Mouse (Mus musculus) heart, postnatal 4 days (tissue): ENCODE measurements around the gene Chrm5. TPM values are rescaled to one million over a fixed set of nuclear protein-coding genes. Genes with fewer than 3 reads are reported as not detected.

Experiments used
- DNase-seq: peaks from one replicate; pipeline ENCODE4 v3.0.0; 2021
- total RNA-seq, 2 experiments: library from RNA; stranded (reverse); gene quantifications; 2 replicates each; pipeline ENCODE4 v1.2.3; 2021

Chrm5 gene
- not detected for total RNA-seq

DNA sequence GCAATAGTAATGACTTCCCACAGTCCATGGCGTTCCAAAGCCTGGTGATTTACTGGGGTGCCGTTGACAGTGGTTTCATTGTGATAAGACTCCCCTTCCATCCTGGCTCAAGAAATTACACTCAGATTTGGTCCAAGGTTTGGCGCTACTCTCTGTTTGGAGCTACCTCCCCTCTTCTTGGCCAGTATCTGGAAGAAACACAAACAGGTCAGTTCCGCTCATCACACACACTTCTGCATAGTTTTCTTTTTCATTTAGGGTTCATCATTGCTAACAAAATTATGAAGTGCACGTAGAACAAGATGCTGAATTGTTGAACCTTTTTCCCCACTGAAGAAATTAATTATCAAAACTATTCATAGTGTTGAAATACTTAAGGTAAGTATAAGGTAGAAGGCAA lies at the start of gene Chrm5:
Chrm5 (minus strand) TSS at position 101 of the 400 bp plus-strand sequence.
- DNase-seq: no peak

DNA sequence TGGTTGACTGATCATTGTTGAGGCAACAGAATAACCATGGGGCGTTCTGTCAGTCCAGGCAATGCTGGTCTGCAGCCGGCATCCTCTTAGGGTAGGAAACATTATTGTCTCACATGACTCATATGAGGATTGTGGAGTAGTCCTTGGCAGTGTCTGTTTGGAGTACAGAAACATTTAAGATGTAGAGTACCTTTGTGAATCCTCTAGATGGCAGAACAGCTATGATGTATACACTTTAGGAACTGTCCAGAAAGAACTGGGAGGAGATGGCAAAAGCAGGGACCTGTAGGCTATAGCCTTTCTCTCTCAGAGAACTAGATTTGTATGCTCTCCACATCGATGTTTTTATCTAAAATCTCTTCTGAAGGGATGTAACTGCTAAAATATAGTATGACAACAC lies 46.4 kb upstream of the Chrm5 start:
- no peak for DNase-seq

DNA sequence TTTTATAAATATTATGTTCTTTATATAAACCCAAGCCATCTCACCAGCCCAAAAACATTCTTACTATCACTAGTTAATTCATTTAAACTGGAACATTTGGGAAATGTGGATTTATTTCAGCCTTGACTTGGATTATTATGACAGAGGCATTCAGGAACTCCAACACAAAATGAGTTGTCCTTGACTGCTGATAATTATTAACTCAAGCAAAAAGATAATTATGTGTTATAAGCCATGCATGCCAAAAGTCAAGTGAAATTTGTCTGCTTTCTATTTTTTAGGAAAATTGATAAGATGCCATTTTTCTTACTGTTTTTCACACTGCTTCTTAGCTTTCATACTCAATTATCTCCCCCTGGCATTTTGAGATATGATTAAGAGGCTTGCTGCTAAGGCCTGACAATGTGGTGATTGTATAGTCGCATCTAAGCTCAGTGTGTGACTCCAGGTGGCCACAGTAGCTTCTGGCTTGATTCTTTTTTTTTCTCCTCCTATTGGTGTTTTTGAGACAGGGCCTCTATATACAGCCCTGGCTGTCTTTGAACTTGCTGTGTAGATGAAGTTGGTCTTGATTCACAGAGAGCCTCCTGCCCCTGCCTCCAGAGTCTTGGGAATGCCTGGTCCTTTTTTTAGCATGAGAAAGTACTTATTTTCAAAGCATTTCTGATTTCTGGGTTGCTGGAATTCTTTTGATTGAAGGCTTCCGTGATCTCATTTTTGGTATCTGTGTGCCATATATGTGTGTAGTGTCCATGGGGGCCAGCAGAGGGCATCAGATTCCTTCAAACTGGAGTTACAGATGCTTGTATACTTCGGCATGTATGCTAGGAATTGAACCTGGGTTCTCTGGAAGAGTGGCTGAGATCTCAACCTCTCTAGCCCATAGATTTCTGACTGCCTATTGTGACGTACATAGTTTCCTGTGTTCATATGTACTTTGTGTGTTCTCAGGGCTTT lies 40.2 kb upstream of the Chrm5 start:
- no peak for DNase-seq

DNA sequence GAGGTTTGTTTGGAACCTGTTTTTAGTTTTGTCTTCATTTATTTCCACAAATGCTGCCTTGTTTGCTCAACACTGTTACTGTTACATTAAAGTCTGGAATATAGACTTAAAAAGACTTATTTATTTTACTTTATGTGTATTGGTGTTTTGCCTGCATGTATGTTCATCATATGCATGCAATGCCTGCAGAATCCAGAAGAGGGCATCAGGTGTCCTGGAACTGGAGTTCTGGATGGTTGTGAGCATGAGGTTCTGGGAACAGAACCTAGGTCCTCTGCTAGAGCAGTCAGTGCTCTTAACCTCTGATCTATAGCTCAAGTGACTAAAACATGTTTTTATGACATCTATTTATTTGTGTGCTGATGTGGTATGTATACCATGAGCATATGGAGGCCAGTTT lies 38.0 kb upstream of the Chrm5 start:
- DNase-seq: no peak

DNA sequence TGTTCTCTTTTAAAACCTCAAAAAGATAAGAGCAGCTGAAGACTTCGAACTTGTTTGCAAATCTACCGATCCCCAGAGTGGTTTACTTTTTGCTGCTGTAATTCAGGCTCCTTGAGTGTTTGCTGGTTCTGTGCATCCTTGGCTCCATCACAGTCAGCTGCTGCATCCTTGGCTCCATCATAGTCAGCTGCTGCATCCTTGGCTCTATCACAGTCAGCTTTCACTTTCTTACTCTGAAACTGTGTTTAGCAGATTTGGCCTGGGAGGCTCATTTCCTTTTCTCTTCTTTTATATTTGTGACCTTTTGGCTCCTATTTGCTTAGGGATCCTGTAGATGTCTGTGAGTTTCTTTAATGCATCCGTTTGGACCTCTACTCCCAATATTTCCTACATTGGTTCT lies 36.6 kb upstream of the Chrm5 start:
- DNase-seq: no peak

DNA sequence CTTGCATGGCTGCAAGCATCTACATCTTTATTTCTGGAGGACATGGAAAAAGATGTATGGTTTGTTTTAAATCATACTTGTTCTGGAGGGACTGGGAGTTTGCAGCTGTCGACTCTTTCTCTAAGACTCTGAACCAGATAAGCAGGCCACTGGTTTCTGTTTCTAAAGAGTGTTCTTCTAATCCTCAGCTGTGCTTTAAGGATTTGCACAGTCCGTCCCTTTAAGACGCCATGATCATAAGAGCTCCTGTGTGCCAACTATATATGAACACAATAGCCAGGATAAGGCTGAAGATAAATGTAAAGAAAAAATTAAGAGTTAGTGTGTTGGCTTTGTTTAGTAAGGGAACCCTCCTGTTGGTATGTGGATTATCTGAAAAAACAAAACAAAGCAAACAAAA lies 36.2 kb upstream of the Chrm5 start:
- DNase-seq: no peak

DNA sequence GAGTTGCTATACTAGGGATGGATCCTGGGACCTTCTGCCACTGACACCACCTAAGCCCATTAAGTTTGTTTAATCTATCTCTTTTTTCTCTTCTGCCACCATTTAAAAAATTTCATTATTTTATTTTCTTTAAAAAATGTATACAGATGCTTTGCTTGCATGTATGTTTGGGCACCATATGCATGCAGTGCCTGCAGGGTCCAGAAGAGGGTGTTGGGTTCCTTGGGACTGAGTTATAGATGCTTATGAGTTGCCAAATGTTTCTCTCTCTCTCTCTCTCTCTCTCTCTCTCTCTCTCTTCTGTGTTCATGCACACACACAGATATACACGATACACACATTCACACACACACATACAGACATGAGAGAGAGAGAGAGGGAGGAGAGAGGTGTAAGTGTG lies 32.5 kb upstream of the Chrm5 start:
- DNase-seq: no peak

DNA sequence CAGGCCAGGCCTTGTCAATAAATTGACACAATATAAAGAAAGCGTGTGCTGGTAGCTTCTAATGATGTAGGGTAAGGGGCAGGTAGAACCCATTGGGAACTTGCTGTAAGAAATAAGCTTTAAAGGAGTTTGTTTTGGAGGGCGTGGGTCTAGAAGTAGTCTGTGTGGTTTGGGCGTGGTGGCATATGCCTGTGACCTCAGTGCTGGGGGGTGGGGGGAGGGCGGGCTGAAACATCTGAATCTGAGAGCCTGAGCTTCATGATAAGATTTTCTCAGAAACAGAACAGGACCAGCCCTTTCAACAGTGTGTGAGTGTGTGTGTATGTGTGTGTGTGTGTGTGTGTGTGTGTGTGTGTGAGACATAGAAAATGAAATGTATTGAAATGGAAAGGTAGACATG lies 29.6 kb upstream of the Chrm5 start:
- DNase-seq: no peak

DNA sequence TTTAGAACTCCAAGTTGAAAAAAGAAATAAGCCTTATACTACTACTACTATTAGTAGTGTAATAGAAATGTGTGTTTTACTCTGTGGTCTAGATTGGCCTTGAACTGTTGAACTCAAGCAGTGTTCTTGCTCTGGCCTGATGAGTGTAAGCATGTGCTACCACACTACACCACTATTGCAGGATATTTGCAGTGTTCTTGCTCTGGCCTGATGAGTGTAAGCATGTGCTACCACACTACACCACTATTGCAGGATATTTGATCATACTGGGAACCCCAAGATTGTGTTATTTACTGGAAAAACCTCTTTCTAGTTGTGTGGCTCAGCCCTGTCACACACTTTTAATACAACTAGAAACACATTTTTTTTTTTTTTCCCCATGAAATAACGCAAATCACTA lies 26.9 kb upstream of the Chrm5 start:
- DNase-seq: no peak

DNA sequence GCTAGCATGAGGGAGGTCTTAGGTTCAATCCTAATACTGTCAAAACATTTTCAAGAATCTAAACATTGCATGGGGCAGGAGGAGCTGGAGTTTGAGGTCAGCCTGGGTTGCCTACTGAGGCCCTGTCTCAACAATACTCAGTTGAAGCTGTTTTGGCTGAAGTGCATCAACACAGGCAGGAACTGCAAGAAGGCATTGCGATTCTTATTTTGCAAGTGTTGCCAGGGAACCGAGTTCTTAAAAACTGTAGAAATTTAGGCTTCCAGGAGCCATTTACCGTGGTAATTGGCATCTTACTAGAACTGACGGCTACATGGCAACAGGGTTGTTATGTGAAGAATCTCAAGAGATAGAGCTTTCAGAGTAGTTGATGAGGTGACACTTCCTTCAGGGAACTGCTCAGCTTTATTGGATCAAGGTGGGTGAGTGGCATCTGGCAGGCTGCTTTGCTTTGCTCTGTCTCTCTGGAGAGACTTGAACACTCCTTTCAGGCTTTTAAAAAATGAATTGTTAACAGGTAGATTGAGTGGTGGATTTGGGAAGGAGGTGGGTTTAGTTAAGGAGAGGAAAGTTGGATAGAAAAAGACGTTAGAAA lies 26.4 kb upstream of the Chrm5 start:
- no peak for DNase-seq

DNA sequence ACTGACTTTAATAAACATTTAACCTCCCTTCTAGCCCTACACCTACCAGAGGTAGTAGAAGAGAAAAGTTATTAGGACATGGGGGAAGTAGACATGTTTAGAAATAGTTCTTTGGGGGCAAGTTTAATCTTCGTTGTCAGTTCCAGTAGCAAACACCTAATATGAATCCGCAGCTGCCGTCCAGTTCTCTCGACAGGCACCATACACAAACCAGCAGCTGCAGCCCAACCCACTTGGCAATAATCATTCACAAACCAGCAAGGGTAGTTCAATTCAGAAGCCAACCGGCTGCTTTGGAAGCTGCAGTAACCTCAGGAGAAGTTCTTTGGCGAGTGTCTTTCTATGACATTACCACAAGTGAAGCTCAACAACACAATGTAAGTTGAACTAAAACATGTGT lies 23.4 kb upstream of the Chrm5 start:
- no peak for DNase-seq

DNA sequence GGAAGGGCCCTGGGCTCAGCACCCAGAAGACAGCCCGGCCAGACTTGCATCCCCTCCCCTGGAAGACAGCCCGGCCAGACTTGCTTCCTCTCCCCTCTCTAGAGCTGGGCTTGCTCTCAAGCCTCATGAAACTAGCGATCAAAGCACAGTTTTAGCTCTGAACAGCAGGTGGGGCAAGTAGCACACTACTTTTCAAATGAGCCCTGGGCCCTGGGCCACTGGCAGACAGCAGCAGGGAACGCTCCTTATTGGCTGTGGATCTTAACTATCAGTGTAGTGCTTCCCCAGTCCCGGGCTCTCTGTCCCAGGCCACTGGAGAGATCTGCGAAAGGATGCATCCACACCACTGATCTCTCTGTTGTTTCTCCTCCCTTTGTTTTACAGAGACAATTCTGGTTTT lies 20.6 kb upstream of the Chrm5 start:
- peak; percentile 80 for DNase-seq

DNA sequence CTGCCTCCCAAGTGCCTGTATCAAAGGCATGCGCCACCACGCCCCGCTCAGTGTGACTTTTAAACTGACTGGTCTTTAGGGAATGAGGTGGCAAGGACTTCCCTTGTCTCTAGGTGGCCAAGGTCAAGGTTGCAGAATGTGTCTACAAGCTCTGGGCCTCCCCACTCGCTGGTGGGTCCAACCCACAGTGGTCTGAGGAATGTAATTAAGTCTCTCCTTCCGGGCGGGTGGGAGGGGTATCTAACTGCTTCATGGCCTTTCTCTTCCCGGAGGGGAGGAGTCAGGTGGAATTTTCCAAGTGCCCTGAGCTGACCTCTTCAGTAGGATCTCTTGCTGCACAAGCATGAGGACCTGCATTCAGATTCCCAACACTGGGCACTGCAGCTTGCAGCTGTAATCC lies 17.3 kb upstream of the Chrm5 start:
- no peak for DNase-seq

DNA sequence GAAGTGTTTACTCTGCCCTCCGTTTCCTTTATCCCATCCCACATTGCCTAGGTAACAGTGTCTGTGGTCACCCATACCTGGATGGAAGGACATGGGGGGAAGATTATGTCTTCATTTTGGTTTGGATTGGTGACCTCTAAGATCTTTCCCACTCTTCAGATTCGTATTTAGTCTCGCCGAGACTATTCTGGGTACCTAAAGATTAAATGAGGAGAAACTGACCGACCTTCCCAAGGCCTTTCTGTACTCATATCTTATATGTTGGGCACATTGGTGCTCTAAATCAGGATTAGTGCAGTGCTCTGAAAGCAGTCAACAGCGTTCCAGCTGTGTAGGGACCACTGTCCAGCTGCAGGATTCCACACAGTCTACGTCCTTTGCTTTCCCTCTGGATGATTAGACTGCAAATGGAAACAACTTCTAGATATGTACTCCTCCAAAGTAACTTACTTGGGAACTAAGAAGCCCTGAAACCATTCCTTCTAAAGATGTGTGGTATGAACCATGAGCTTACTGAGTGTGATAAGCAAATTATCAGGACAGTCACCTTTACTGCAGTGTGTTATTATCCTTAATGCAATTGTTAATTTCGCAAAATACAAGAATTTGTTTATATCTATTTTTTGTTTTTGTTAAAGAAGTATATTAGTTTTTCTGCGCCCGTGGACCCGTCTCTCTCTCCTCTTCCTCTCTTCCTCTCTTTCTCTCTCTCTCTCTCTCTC lies 13.1 kb upstream of the Chrm5 start:
- no peak for DNase-seq

DNA sequence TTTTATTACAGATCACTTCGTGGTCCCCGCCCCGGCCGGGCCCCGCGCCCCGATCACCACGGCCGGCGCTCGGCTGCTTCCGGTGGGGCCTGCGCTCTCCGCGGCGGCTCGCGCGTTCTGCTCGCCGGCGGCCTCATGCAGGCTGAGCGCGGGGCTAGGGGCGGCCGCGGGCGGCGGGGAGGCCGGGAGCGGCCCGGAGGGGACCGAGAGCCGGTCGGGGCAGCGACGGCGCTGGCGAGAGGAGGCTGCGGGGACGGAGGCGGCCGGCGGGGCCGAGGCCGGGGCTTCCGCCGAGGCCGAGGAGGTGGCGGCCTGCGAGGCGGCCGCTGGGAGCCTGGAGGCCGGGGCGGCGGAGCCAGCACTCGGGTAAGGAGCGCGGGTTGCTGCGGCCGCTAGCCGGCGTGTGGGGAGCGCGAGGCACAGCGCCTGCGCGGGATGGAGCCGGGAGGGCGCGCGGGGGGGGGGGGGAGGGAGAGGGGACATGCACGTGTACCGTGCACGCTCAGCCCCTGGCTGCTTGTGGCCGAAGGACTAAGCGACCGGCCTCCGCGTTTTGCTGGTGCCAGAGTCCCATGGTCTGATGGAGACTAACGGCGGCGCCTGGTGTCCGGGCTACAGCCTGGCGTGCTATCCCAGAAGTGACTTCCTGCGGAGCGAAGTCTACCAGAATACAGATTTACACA lies 12.4 kb upstream of the Chrm5 start, which contains the start of gene Aven:
Aven (plus strand) TSS at position 109 of the 683 bp plus-strand sequence.
- peak; percentile 87 for DNase-seq

DNA sequence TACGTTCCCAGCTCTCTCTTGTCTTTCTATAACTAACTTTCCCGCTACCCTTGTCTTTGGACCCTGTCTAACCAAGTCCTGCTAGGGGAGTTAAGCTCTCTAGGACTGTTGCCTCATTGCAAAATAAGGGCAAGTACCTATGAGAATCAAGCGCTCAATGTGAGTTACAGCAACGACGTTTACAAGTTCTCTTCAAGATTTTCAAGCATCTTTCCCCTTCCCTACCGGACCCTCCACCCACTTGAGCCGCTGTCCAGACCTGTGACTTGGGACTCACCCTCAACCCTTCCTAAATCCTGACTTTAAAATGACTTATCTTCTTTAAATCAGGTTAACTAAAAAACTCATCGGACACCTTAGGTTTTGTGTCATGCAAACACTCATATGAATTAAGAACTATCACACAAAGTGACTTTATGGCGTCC lies 11.9 kb upstream of the Chrm5 start:
- peak; percentile 18 for DNase-seq

DNA sequence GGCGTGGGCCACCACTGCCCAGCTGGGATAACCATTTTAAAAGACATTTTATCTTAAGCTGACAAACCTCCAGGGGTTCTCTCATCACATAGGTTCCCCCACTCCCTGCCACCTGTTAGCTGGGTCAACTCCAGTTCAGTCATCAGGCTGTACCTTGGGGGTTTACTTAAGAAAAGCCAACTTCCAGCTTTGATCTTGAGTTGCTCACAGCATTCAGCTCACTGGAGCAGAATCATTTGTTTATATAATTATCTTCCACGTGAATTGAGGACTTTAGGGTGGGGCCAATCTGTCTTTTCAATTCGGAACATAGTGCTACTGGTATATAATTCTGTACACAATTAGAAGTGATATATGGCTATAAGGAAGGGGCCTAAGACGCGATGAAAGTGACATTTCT lies 11.1 kb upstream of the Chrm5 start:
- no peak for DNase-seq

DNA sequence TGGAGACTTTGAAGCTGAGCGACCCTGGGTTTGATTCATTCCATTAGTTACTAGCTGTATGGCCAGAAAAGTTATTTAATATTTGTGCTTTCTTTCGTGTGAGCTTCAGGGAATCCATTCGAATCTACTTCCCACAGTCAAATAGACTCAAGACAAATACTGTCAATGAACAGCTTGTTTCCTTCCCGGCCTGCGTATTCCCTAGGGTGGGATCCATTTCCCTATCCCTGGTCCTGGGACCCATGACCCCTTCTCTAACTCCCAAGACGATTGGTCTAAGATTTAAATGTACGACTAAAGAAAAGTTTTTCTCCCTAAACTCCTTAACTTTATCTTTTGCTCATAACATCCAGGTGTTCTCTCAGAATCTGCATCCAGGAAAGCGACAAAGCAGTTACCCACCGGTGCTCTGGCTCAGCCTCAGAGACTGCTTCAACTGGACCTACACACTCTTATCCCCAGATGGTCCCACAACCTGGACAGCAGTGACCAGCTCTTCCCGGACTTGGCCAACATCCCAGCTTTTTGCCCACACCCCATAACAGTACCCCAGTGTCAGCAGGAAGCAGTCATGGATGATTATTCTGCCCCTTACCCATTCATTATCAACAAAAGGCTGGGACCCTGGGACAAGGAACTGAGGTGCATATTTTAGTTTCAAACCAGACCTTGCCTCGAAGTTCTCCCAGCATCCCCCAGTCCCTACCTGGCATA lies 10.1 kb upstream of the Chrm5 start:
- DNase-seq: no peak

DNA sequence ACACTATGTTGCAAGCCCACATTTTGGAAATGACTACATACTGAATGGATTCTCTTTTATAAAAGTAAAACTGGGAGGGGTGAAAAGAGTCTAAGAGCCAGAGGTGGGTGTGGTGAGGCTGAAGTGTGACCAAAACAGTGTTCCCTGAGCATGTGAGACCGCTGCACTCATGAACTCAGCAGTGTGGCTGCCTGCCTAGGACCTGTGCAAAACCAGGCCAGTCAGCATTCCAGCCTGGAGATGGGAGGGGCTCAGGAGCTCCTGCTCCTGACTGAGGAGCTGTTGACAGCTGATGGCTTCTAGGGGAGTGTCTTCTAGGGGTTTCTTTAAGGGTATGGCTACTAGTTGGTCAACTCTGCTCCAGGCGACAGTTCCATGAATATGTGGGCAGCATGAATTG lies 4.3 kb upstream of the Chrm5 start:
- DNase-seq: peak; percentile 37

DNA sequence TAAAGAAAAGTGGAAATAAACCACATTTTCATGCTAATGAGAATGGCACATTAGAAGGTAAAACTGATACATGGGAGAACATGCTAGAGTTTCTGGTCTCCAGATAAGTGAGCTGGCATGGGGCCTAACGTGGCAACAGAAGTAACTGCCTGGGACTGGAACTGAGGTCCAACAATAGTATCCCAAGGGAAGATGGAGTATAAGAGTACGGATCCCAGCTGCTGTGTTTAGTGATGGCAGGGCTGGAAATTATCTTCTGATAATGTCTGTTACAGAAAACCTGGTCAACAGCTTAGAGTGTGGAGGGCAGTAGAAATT lies 2.7 kb upstream of the Chrm5 start:
- DNase-seq: no peak

DNA sequence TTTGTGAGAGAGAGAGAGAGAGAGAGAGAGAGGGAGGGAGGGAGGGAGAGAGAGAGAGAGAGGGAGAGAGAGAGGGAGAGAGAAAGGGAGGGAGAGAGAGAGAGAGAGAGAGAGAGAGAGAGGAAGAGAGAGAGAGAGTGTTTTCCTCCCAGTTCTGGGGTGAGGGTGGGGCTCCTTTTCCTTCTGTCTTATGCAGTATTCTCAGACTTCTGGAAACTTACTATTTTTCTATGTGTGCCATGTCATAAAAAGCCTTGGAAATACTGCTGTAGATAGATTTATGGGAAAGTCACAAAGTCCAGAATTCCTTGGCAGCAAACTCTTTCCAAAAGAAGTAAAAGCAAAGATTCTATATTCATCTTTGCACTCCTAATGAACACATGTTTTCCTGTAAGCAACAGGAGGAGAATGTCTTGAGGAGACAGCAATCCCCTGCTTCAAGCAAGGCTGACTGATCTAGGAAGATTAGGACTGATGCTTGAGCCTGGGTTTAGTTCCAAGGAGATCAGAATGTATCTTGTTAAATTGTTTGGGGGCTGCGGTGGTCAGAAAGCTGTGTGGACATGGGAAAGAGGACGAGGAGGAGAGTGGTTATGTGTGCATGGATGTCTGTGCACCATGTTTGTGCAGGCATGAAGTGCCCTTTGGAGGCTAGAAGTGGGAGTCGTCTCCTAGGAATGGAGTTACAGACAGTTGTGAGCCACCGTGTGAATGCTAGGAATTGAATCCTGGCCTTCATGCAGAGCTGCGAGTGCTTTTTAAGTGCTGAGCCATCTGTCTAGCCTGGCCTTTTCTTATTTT lies 2.2 kb upstream of the Chrm5 start:
- no peak for DNase-seq
